Mouse (Mus musculus) forebrain, embryonic 14.5 days (tissue): ENCODE data around the gene Sh3pxd2b. TPM values are rescaled to one million over a fixed set of nuclear protein-coding genes. Genes with fewer than 3 reads are reported as not detected.

Experiments
- ATAC-seq: fragments of 200-750 bp; cut with Nextera tagmentation; 2 replicates; pipeline ENCODE4 v1.8.0; 2017; ENCODE audit warnings: mild to moderate bottlenecking, moderate library complexity
- DNase-seq: peaks from one replicate; pipeline ENCODE4 v3.0.0-alpha.2; 2015; ENCODE audit warnings: low spot score
- H3K27ac ChIP-seq: fragments of 300-500 bp; sonication (generic); 2 replicates; pipeline ENCODE4 v1.5.1; 2014; ENCODE audit warnings: low read depth, mild to moderate bottlenecking, control low read depth, low read length, moderate library complexity
- H3K27me3 ChIP-seq: fragments of 300-500 bp; sonication (generic); replicated peaks from 2 replicates; pipeline ENCODE4 v1.6.1; 2014; ENCODE audit warnings: low read length, control low read depth, mixed read lengths; ENCODE audit not compliant: control insufficient read depth, insufficient read depth
- H3K36me3 ChIP-seq: fragments of 300-500 bp; sonication (generic); 2 replicates; pipeline ENCODE4 v1.6.1; 2014; ENCODE audit warnings: low read length, control low read depth; ENCODE audit not compliant: control insufficient read depth, insufficient read depth
- H3K4me1 ChIP-seq: fragments of 300-500 bp; sonication (generic); 2 replicates; pipeline ENCODE4 v1.6.1; 2014; ENCODE audit warnings: antibody characterized with exemption, low read length, control low read depth; ENCODE audit not compliant: control insufficient read depth, insufficient read depth
- H3K4me2 ChIP-seq: fragments of 300-500 bp; sonication (generic); 2 replicates; pipeline ENCODE4 v1.6.1; 2014; ENCODE audit warnings: mild to moderate bottlenecking, control low read depth, low read length
- H3K4me3 ChIP-seq: fragments of 300-500 bp; sonication (generic); 2 replicates; pipeline ENCODE4 v1.5.1; 2014; ENCODE audit warnings: low read depth, low read length, control low read depth
- H3K9ac ChIP-seq: fragments of 300-500 bp; sonication (generic); 2 replicates; pipeline ENCODE4 v1.6.1; 2014; ENCODE audit warnings: mild to moderate bottlenecking, low read length, control low read depth, moderate library complexity
- H3K9me3 ChIP-seq: fragments of 300-500 bp; sonication (generic); replicated peaks from 2 replicates; pipeline ENCODE4 v1.6.1; 2016; ENCODE audit warnings: low read length, control low read depth, mixed read lengths; ENCODE audit not compliant: control insufficient read depth
- WGBS: fragments of 180-500 bp; shearing (Covaris S2); extraction: QIAGEN DNeasy Blood & Tissue Kit; methylation state at CpG from one replicate; pipeline ENCODE4 v1.1.7; 2014; 5-methylcytosine and 5-hydroxymethylcytosine counted together
- polyA plus RNA-seq: library from polyadenylated mRNA; unstranded; fragments of >200 nt; fragmentation: Nextera tagmentation; extraction: Ambion mirVana; gene quantifications from 2 replicates; pipeline ENCODE4 v1.2.1, GENCODE M21; 2014

The Sh3pxd2b gene
- polyA plus RNA-seq, 1 experiment from 2014 or later = 13.4 TPM

GRCm38 (mm10) chr11:32445637-32446226, 98.1 kb downstream of the Sh3pxd2b start:
- ATAC-seq (no peak), DNase-seq (no peak)
- no peak overlapping the region for H3K4me2 ChIP-seq
- H3K4me3 ChIP-seq = no peak overlapping the region
- H3K36me3 ChIP-seq = no peaks in the 10 kb centered on the region
- H3K27me3 ChIP-seq = no peaks in the 10 kb centered on the region; the same call in 1 of the 2 replicates
- WGBS = 84% methylated on average over 6 of the region's 6 CpGs
- H3K27ac ChIP-seq = no peak overlapping the region
- H3K4me1 ChIP-seq = no peaks in the 10 kb centered on the region
- H3K9ac ChIP-seq = no peak overlapping the region
- no peaks in the 10 kb centered on the region for H3K9me3 ChIP-seq

GRCm38 (mm10) chr11:32450216-32450615, 102.6 kb downstream of the Sh3pxd2b start:
- H3K27me3 ChIP-seq = no peaks in the 10 kb centered on the region; the same call in 1 of the 2 replicates
- DNase-seq (peak; percentile 85), ATAC-seq (no peak)
- no peak overlapping the region for H3K4me2 ChIP-seq
- no peak overlapping the region for H3K27ac ChIP-seq
- H3K9ac ChIP-seq = no peak overlapping the region
- H3K4me3 ChIP-seq = no peak overlapping the region
- 5% methylated on average over 1 of the region's 1 CpGs for WGBS
- H3K36me3 ChIP-seq = no peaks in the 10 kb centered on the region
- H3K4me1 ChIP-seq = no peaks in the 10 kb centered on the region
- H3K9me3 ChIP-seq = no peaks in the 10 kb centered on the region

DNA sequence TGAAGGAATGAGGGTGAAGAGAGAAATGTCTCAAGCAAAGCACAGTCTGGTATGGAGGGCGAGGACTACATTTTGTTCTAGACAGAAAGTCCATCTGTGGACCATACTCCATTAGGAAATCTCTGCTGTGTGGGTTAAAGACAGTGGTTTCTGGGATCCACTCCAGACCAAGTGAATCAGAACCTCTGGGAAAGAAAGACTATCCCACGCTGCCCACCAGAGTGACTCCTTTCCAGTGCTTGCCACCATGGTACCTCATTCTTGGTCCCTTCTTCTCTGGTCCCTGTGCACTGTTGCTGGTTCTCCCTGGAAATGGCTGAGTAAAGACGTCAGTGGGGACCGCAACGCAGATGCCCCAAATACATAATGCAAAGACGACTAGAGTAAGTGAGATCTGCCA, 103.7 kb downstream of the Sh3pxd2b start:
- no peak for ATAC-seq
- H3K4me3 ChIP-seq = no peak overlapping the region
- peaks cover 3% of the 10 kb centered on the region; the same call in 1 of the 2 replicates for H3K4me1 ChIP-seq
- H3K9ac ChIP-seq = no peak overlapping the region
- H3K27me3 ChIP-seq = no peaks in the 10 kb centered on the region
- WGBS = 88% methylated on average over 6 of the region's 6 CpGs
- no peak overlapping the region for H3K27ac ChIP-seq
- DNase-seq = no peak
- H3K4me2 ChIP-seq = no peak overlapping the region
- H3K9me3 ChIP-seq = no peaks in the 10 kb centered on the region
- H3K36me3 ChIP-seq = no peaks in the 10 kb centered on the region

DNA sequence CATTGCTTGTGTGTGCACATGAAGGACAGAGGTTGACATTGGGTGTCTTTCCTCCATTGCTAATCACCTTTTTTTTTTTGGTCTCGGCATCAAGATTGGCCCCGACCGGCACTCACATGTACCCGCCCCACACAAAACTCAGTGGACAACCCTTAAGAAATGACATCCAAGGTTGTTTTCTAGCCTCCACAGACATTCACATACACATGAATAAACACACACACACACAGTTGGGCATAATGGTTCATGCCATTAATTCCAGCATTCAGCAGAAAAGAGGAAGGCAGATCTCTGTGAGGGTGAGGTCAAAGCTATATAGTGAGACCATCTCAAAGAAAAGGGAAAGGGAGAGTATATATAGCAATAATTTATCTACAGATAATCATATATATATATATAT, 105.1 kb downstream of the Sh3pxd2b start:
- Histone ChIP-seq H3K36me3 (no peaks in the 10 kb centered on the region), H3K4me2 (no peak overlapping the region), H3K27me3 (no peaks in the 10 kb centered on the region), H3K9ac (no peak overlapping the region), H3K9me3 (no peaks in the 10 kb centered on the region), H3K27ac (no peak overlapping the region), H3K4me1 (peaks cover 13% of the 10 kb centered on the region; the same call in 1 of the 2 replicates), H3K4me3 (no peak overlapping the region)
- no peak for ATAC-seq
- WGBS = 94% methylated on average over 4 of the region's 4 CpGs
- DNase-seq = no peak

GRCm38 (mm10) chr11:32453353-32453915, 105.8 kb downstream of the Sh3pxd2b start:
- ATAC-seq (no peak), DNase-seq (peak; percentile 33)
- WGBS = 53% methylated on average over 8 of the region's 8 CpGs
- Histone ChIP-seq H3K4me2 (no peak overlapping the region), H3K4me1 (peaks cover 13% of the 10 kb centered on the region; the same call in 1 of the 2 replicates), H3K4me3 (no peak overlapping the region), H3K36me3 (no peaks in the 10 kb centered on the region), H3K27ac (no peak overlapping the region; the same call in 1 of the 2 replicates), H3K9me3 (no peaks in the 10 kb centered on the region), H3K27me3 (no peaks in the 10 kb centered on the region), H3K9ac (peak overlapping the region; percentile 26)

DNA sequence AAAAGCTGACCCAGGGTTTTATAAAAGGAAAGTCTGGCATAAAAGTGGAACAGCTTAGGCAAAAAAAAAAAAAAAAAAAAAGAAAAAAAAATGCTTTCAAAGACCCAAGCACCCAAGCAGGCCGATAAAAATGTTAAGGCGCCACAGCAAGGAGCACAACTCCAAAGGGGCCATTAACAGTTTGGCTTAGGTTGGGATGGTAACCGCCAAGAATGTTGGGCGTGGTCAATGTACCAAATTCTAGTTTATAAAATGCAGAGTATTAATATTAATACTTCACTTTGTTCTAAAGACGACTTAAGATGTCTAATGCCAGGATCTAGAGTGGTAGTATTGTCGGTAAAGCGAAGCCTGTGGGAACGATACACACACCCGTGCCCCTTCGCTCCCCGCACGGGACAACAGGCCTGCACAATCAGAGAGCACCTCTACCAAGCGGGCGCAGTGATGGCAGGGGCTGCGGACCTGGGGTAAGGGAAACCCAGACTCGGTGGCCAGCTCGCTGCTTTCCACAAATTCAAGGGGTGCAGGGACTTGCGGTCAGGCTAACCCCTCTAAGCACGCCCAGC, 106.7 kb downstream of the Sh3pxd2b start:
- Histone ChIP-seq H3K9me3 (no peaks in the 10 kb centered on the region), H3K36me3 (no peaks in the 10 kb centered on the region), H3K9ac (peak overlapping the region; percentile 96), H3K4me1 (peaks cover 13% of the 10 kb centered on the region; the same call in 1 of the 2 replicates), H3K27ac (peak overlapping the region; percentile 96; the same call in 1 of the 2 replicates), H3K27me3 (no peaks in the 10 kb centered on the region), H3K4me2 (peak overlapping the region; percentile 69), H3K4me3 (peak overlapping the region; percentile 94)
- 4% methylated on average over 18 of the region's 19 CpGs for WGBS
- ATAC-seq (no peak), DNase-seq (peak; percentile 40)

DNA sequence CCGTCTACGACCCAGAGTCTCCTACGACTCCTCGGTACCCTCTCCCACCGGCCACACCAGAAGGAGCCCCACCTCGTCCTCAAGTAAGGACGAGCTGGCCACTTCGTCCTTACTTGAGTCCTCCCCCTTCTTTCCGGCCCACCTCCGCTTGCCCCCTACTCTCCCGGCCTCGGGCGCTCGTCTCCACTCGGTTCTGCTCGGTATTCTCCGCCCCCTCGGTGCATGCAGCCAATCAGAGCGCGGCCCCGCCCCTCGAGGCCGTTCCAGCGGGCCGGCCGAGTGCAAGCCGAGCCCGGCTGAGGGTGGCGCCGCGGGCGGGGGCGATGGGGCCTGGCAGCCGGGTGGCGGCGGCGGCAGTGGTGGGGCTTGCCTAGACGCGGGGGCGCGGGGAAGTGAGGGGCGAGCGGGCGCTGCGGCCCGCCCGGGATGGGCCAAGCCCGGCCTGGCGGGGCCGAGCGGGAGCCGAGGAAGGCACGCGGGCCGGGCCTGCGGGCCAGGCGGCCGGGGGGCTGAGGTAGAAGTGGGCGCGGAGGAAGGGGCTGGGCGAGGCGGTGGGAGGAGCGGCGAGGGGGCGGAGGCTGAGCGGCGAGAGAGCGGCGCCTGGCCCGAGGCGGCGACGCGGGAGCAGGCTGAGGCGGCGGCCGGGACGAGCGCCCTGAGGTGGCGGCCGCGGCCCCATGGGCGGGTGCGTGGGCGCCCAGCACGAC, 107.3 kb downstream of the Sh3pxd2b start, which contains the start of gene Ubtd2:
Gene Ubtd2 (plus strand): TSS at position 571 of the 707 bp plus-strand sequence.
- Histone ChIP-seq H3K4me1 (peaks cover 13% of the 10 kb centered on the region; the same call in 1 of the 2 replicates), H3K36me3 (no peaks in the 10 kb centered on the region), H3K4me3 (peak within 1 kb of the TSS; percentile 94), H3K9ac (peak within 1 kb of the TSS; percentile 96), H3K27me3 (no peaks in the 10 kb centered on the region), H3K27ac (peak within 1 kb of the TSS; percentile 96), H3K9me3 (no peaks in the 10 kb centered on the region), H3K4me2 (peak within 1 kb of the TSS; percentile 69)
- WGBS = under 1% methylated on average over 78 of the region's 86 CpGs
- DNase-seq (peak; percentile 97), ATAC-seq (peak; percentile 98)

DNA sequence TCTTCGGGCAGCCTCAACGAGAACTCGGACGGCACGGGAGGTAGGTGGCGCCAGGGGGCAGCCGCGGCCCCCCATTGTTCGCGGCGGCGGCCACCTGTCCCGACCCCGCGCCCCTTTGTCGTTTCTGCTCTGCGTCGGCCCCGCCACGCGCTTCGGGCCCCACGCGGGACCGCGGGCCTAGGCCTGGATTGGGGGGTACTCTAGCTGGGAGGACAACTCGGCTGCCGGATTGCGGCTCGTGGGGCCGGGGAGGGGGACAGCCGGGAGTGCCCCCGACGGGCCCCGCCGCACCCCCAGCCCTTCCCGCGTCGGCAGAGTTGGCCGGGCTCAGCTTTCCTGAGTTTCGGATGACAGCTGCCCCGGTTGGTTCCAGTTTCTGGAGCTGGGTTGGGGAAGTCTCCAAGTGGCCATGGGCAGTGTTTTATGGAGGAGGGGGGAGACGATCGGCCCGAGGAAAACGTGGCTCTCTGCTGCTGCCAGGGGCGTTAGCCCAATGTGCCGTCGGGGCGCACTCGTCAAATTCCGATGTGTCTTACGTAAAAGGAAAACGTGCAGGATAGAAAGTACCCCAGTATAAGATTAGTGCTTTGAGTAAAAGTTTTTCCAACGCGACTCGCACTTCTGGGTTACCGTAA, 108.0 kb downstream of the Sh3pxd2b start:
- no peaks in the 10 kb centered on the region for H3K27me3 ChIP-seq
- peak overlapping the region; percentile 96 for H3K9ac ChIP-seq
- H3K36me3 ChIP-seq = no peaks in the 10 kb centered on the region
- WGBS = under 1% methylated on average over 41 of the region's 58 CpGs
- peaks cover 13% of the 10 kb centered on the region; the same call in 1 of the 2 replicates for H3K4me1 ChIP-seq
- DNase-seq (peak; percentile 58), ATAC-seq (peak; percentile 53)
- H3K27ac ChIP-seq = peak overlapping the region; percentile 96
- H3K9me3 ChIP-seq = no peaks in the 10 kb centered on the region
- H3K4me3 ChIP-seq = peak overlapping the region; percentile 94
- H3K4me2 ChIP-seq = peak overlapping the region; percentile 69
